Mouse (Mus musculus): ENCODE results near the gene Cln5. TPM values are rescaled to one million over a fixed set of nuclear protein-coding genes. Genes with fewer than 3 reads are reported as not detected.

Cln5 gene
- polyA plus RNA-seq, 1 experiment from 2014 or later, result 38.3 TPM

- WGBS, result 86% methylated on average over 13 of the region's 13 CpGs
These were observed 15.3 kb upstream of the Cln5 start for GRCm38 (mm10) chr14:103054731-103055130.

GRCm38 (mm10) chr14:103056601-103057000 lies 13.4 kb upstream of the Cln5 start:
- Histone ChIP-seq H3K4me2 (replicated peaks; ENCODE audit: low read depth, low read length) (no peak overlapping the region), H3K27me3 (ENCODE audit: control insufficient read depth, insufficient read depth, low read length) (no peaks in the 10 kb centered on the region), H3K4me3 (ENCODE audit: low read length) (no peak overlapping the region), H3K36me3 (ENCODE audit: control insufficient read depth, insufficient read depth, low read length) (no peaks in the 10 kb centered on the region), H3K9me3 (ENCODE audit: control insufficient read depth, low read length) (no peaks in the 10 kb centered on the region; the same call in 1 of the 2 replicates), H3K9ac (ENCODE audit: low read depth, low read length) (no peak overlapping the region), H3K27ac (ENCODE audit: low read depth, low read length) (no peak overlapping the region), H3K4me1 (ENCODE audit: control insufficient read depth, insufficient read depth, low read length) (no peaks in the 10 kb centered on the region)
- ATAC-seq (ENCODE audit: low FRiP score, low TSS enrichment), result no peak
- 90% methylated on average over 7 of the region's 7 CpGs for WGBS

More at GRCm38 (mm10) chr14:103054731-103055130, 15.3 kb upstream of the Cln5 start:
- H3K4me1 ChIP-seq (ENCODE audit: control insufficient read depth, insufficient read depth, low read length), result no peaks in the 10 kb centered on the region
- no peak for ATAC-seq (ENCODE audit: low FRiP score, low TSS enrichment)
- no peaks in the 10 kb centered on the region for H3K27me3 ChIP-seq (ENCODE audit: control insufficient read depth, insufficient read depth, low read length)
- H3K36me3 ChIP-seq (ENCODE audit: control insufficient read depth, insufficient read depth, low read length), result no peaks in the 10 kb centered on the region
- H3K4me3 ChIP-seq (ENCODE audit: low read length), result no peak overlapping the region
- H3K9me3 ChIP-seq (ENCODE audit: control insufficient read depth, low read length), result no peaks in the 10 kb centered on the region
- H3K27ac ChIP-seq (ENCODE audit: low read depth, low read length), result no peak overlapping the region
- H3K9ac ChIP-seq (ENCODE audit: low read depth, low read length), result no peak overlapping the region
- no peak overlapping the region for H3K4me2 ChIP-seq (replicated peaks; ENCODE audit: low read depth, low read length)

GRCm38 (mm10) chr14:103058998-103059397 lies 11.0 kb upstream of the Cln5 start:
- Histone ChIP-seq H3K4me1 (ENCODE audit: control insufficient read depth, insufficient read depth, low read length) (no peaks in the 10 kb centered on the region), H3K36me3 (ENCODE audit: control insufficient read depth, insufficient read depth, low read length) (no peaks in the 10 kb centered on the region), H3K4me2 (replicated peaks; ENCODE audit: low read depth, low read length) (no peak overlapping the region), H3K9me3 (ENCODE audit: control insufficient read depth, low read length) (no peaks in the 10 kb centered on the region; the same call in 1 of the 2 replicates), H3K27ac (ENCODE audit: low read depth, low read length) (no peak overlapping the region), H3K4me3 (ENCODE audit: low read length) (no peak overlapping the region), H3K9ac (ENCODE audit: low read depth, low read length) (no peak overlapping the region), H3K27me3 (ENCODE audit: control insufficient read depth, insufficient read depth, low read length) (no peaks in the 10 kb centered on the region)
- WGBS, result 13% methylated on average over 1 of the region's 1 CpGs
- no peak for ATAC-seq (ENCODE audit: low FRiP score, low TSS enrichment)

GRCm38 (mm10) chr14:103059495-103059894 lies 10.5 kb upstream of the Cln5 start:
- H3K4me1 ChIP-seq (ENCODE audit: control insufficient read depth, insufficient read depth, low read length), result no peaks in the 10 kb centered on the region
- WGBS, result 87% methylated on average over 10 of the region's 10 CpGs
- H3K4me3 ChIP-seq (ENCODE audit: low read length), result no peak overlapping the region
- no peaks in the 10 kb centered on the region for H3K27me3 ChIP-seq (ENCODE audit: control insufficient read depth, insufficient read depth, low read length)
- H3K36me3 ChIP-seq (ENCODE audit: control insufficient read depth, insufficient read depth, low read length), result no peaks in the 10 kb centered on the region
- no peak for ATAC-seq (ENCODE audit: low FRiP score, low TSS enrichment)
- H3K4me2 ChIP-seq (replicated peaks; ENCODE audit: low read depth, low read length), result no peak overlapping the region
- H3K9ac ChIP-seq (ENCODE audit: low read depth, low read length), result no peak overlapping the region
- no peaks in the 10 kb centered on the region; the same call in 1 of the 2 replicates for H3K9me3 ChIP-seq (ENCODE audit: control insufficient read depth, low read length)
- no peak overlapping the region for H3K27ac ChIP-seq (ENCODE audit: low read depth, low read length)

- Histone ChIP-seq H3K36me3 (ENCODE audit: control insufficient read depth, insufficient read depth, low read length) (no peaks in the 10 kb centered on the region), H3K9me3 (ENCODE audit: control insufficient read depth, low read length) (no peaks in the 10 kb centered on the region; the same call in 1 of the 2 replicates), H3K9ac (ENCODE audit: low read depth, low read length) (no peak overlapping the region), H3K4me3 (ENCODE audit: low read length) (no peak overlapping the region), H3K27ac (ENCODE audit: low read depth, low read length) (no peak overlapping the region), H3K27me3 (ENCODE audit: control insufficient read depth, insufficient read depth, low read length) (no peaks in the 10 kb centered on the region), H3K4me1 (ENCODE audit: control insufficient read depth, insufficient read depth, low read length) (no peaks in the 10 kb centered on the region), H3K4me2 (replicated peaks; ENCODE audit: low read depth, low read length) (no peak overlapping the region)
- ATAC-seq (ENCODE audit: low FRiP score, low TSS enrichment), result no peak
- 15% methylated on average over 10 of the region's 10 CpGs for whole genome bisulfite sequencing
These were observed 4.5 kb upstream of the Cln5 start for GRCm38 (mm10) chr14:103065294-103066167.

- peaks cover 15% of the 10 kb centered on the region; the same call in 1 of the 2 replicates for H3K36me3 ChIP-seq (ENCODE audit: control insufficient read depth, insufficient read depth, low read length)
- no peaks in the 10 kb centered on the region for H3K27me3 ChIP-seq (ENCODE audit: control insufficient read depth, insufficient read depth, low read length)
- 0 out of 2 replicates have a peak, but pooled peaks cover 3% of the 10 kb centered on the region for H3K4me1 ChIP-seq (ENCODE audit: control insufficient read depth, insufficient read depth, low read length)
- H3K27ac ChIP-seq (ENCODE audit: low read depth, low read length), result peak overlapping the region; percentile 30; the same call in 1 of the 2 replicates
- ATAC-seq (ENCODE audit: low FRiP score, low TSS enrichment), result no peak; the same call in 1 of the 2 replicates
- no peaks in the 10 kb centered on the region for H3K9me3 ChIP-seq (ENCODE audit: control insufficient read depth, low read length)
- 17% methylated on average over 12 of the region's 12 CpGs for WGBS
- H3K4me2 ChIP-seq (replicated peaks; ENCODE audit: low read depth, low read length), result peak overlapping the region; percentile 93
- peak overlapping the region; percentile 77; the same call in 1 of the 2 replicates for H3K9ac ChIP-seq (ENCODE audit: low read depth, low read length)
- peak overlapping the region; percentile 71 for H3K4me3 ChIP-seq (ENCODE audit: low read length)
These were observed 552 bp upstream of the Cln5 start for GRCm38 (mm10) chr14:103069465-103069863.

- H3K36me3 ChIP-seq (ENCODE audit: control insufficient read depth, insufficient read depth, low read length), result peaks cover 19% of the 10 kb centered on the region; the same call in 1 of the 2 replicates
- H3K4me2 ChIP-seq (replicated peaks; ENCODE audit: low read depth, low read length), result peak overlapping the region; percentile 93
- peak overlapping the region; percentile 77 for H3K9ac ChIP-seq (ENCODE audit: low read depth, low read length)
- H3K4me1 ChIP-seq (ENCODE audit: control insufficient read depth, insufficient read depth, low read length), result 0 out of 2 replicates have a peak, but pooled peaks cover 3% of the 10 kb centered on the region
- WGBS, result 4% methylated on average over 10 of the region's 10 CpGs
- peak overlapping the region; percentile 71 for H3K4me3 ChIP-seq (ENCODE audit: low read length)
- ATAC-seq (ENCODE audit: low FRiP score, low TSS enrichment), result no peak; the same call in 1 of the 2 replicates
- H3K27ac ChIP-seq (ENCODE audit: low read depth, low read length), result no peak overlapping the region
- no peaks in the 10 kb centered on the region for H3K27me3 ChIP-seq (ENCODE audit: control insufficient read depth, insufficient read depth, low read length)
- no peaks in the 10 kb centered on the region for H3K9me3 ChIP-seq (ENCODE audit: control insufficient read depth, low read length)
These were observed 774 bp downstream of the Cln5 start for GRCm38 (mm10) chr14:103070790-103071189.

- Histone ChIP-seq H3K4me3 (ENCODE audit: low read length) (no peak overlapping the region), H3K27ac (ENCODE audit: low read depth, low read length) (no peak overlapping the region), H3K9me3 (ENCODE audit: control insufficient read depth, low read length) (no peaks in the 10 kb centered on the region), H3K27me3 (ENCODE audit: control insufficient read depth, insufficient read depth, low read length) (no peaks in the 10 kb centered on the region), H3K4me2 (replicated peaks; ENCODE audit: low read depth, low read length) (no peak overlapping the region), H3K36me3 (ENCODE audit: control insufficient read depth, insufficient read depth, low read length) (peaks cover 23% of the 10 kb centered on the region; the same call in 1 of the 2 replicates), H3K9ac (ENCODE audit: low read depth, low read length) (no peak overlapping the region), H3K4me1 (ENCODE audit: control insufficient read depth, insufficient read depth, low read length) (0 out of 2 replicates have a peak, but pooled peaks cover 3% of the 10 kb centered on the region)
- ATAC-seq (ENCODE audit: low FRiP score, low TSS enrichment), result no peak
- WGBS, result 93% methylated on average over 12 of the region's 12 CpGs
These were observed 1.5 kb downstream of the Cln5 start for GRCm38 (mm10) chr14:103071471-103071870.

GRCm38 (mm10) chr14:103072731-103073130 lies 2.7 kb downstream of the Cln5 start:
- no peak overlapping the region for H3K27ac ChIP-seq (ENCODE audit: low read depth, low read length)
- H3K9me3 ChIP-seq (ENCODE audit: control insufficient read depth, low read length), result no peaks in the 10 kb centered on the region
- no peak overlapping the region for H3K4me3 ChIP-seq (ENCODE audit: low read length)
- H3K4me1 ChIP-seq (ENCODE audit: control insufficient read depth, insufficient read depth, low read length), result 0 out of 2 replicates have a peak, but pooled peaks cover 3% of the 10 kb centered on the region
- ATAC-seq (ENCODE audit: low FRiP score, low TSS enrichment), result no peak
- H3K9ac ChIP-seq (ENCODE audit: low read depth, low read length), result no peak overlapping the region
- peaks cover 30% of the 10 kb centered on the region; the same call in 1 of the 2 replicates for H3K36me3 ChIP-seq (ENCODE audit: control insufficient read depth, insufficient read depth, low read length)
- no peak overlapping the region for H3K4me2 ChIP-seq (replicated peaks; ENCODE audit: low read depth, low read length)
- 90% methylated on average over 4 of the region's 4 CpGs for WGBS
- no peaks in the 10 kb centered on the region for H3K27me3 ChIP-seq (ENCODE audit: control insufficient read depth, insufficient read depth, low read length)

Data from kidney, embryonic 14.5 days (tissue).